Mouse (Mus musculus): ENCODE data around the gene Slc30a5. TPM values are rescaled to one million over a fixed set of nuclear protein-coding genes. Genes with fewer than 3 reads are reported as not detected.

Gene Slc30a5
- polyA plus RNA-seq (2015; fragmentation: Nextera tagmentation; extraction: Ambion mirVana), result 30.8 and 31.4 TPM in 2 replicates

GRCm38 (mm10) chr13:100832741-100833639 lies at the start of gene Slc30a5:
Slc30a5 (minus strand) TSS chr13:100833427.
- H3K4me2 ChIP-seq (ENCODE audit: low read length), result peak within 1 kb of the TSS; percentile 85
- H3K36me3 ChIP-seq (ENCODE audit: control insufficient read depth, insufficient read depth, low read length), result no peaks in the 10 kb centered on the region
- H3K9ac ChIP-seq (ENCODE audit: low read depth, low read length), result peak within 1 kb of the TSS; percentile 98
- peaks cover 16% of the 10 kb centered on the region for H3K4me1 ChIP-seq (ENCODE audit: control insufficient read depth, insufficient read depth, low read depth, low read length)
- H3K9me3 ChIP-seq (ENCODE audit: control insufficient read depth, low read length), result no peaks in the 10 kb centered on the region
- ATAC-seq, result peak; percentile 98
- under 1% methylated on average over 80 of the region's 94 CpGs for WGBS
- H3K4me3 ChIP-seq (ENCODE audit: low read length), result peak within 1 kb of the TSS; percentile 99
- no peaks in the 10 kb centered on the region for H3K27me3 ChIP-seq (replicated peaks; ENCODE audit: control insufficient read depth, insufficient read depth, low read length)
- peak within 1 kb of the TSS; percentile 90 for H3K27ac ChIP-seq (ENCODE audit: low read depth, low read length)

- H3K27ac ChIP-seq (ENCODE audit: low read depth, low read length), result no peak overlapping the region
- H3K9ac ChIP-seq (ENCODE audit: low read depth, low read length), result no peak overlapping the region
- 88% methylated on average over 2 of the region's 2 CpGs for WGBS
- no peaks in the 10 kb centered on the region for H3K36me3 ChIP-seq (ENCODE audit: control insufficient read depth, insufficient read depth, low read length)
- no peaks in the 10 kb centered on the region for H3K27me3 ChIP-seq (replicated peaks; ENCODE audit: control insufficient read depth, insufficient read depth, low read length)
- no peaks in the 10 kb centered on the region for H3K9me3 ChIP-seq (ENCODE audit: control insufficient read depth, low read length)
- no peak overlapping the region for H3K4me2 ChIP-seq (ENCODE audit: low read length)
- no peaks in the 10 kb centered on the region for H3K4me1 ChIP-seq (ENCODE audit: control insufficient read depth, insufficient read depth, low read depth, low read length)
- H3K4me3 ChIP-seq (ENCODE audit: low read length), result no peak overlapping the region
- ATAC-seq, result no peak
These were observed 48.7 kb upstream of the Slc30a5 start for GRCm38 (mm10) chr13:100881944-100882343.

- Histone ChIP-seq H3K36me3 (ENCODE audit: control insufficient read depth, insufficient read depth, low read length) (no peaks in the 10 kb centered on the region), H3K27me3 (replicated peaks; ENCODE audit: control insufficient read depth, insufficient read depth, low read length) (no peaks in the 10 kb centered on the region), H3K4me3 (ENCODE audit: low read length) (no peak overlapping the region), H3K4me2 (ENCODE audit: low read length) (no peak overlapping the region), H3K4me1 (ENCODE audit: control insufficient read depth, insufficient read depth, low read depth, low read length) (no peaks in the 10 kb centered on the region), H3K9ac (ENCODE audit: low read depth, low read length) (no peak overlapping the region), H3K9me3 (ENCODE audit: control insufficient read depth, low read length) (no peaks in the 10 kb centered on the region), H3K27ac (ENCODE audit: low read depth, low read length) (no peak overlapping the region)
- no peak for ATAC-seq
- 85% methylated on average over 3 of the region's 3 CpGs for WGBS
These were observed 46.6 kb upstream of the Slc30a5 start for GRCm38 (mm10) chr13:100879806-100880205.

GRCm38 (mm10) chr13:100879326-100879725 lies 46.1 kb upstream of the Slc30a5 start:
- no peaks in the 10 kb centered on the region for H3K27me3 ChIP-seq (replicated peaks; ENCODE audit: control insufficient read depth, insufficient read depth, low read length)
- H3K27ac ChIP-seq (ENCODE audit: low read depth, low read length), result no peak overlapping the region
- H3K9me3 ChIP-seq (ENCODE audit: control insufficient read depth, low read length), result no peaks in the 10 kb centered on the region
- no peak overlapping the region for H3K4me2 ChIP-seq (ENCODE audit: low read length)
- H3K4me3 ChIP-seq (ENCODE audit: low read length), result no peak overlapping the region
- 57% methylated on average over 3 of the region's 3 CpGs for WGBS
- no peak for ATAC-seq
- no peak overlapping the region for H3K9ac ChIP-seq (ENCODE audit: low read depth, low read length)
- H3K36me3 ChIP-seq (ENCODE audit: control insufficient read depth, insufficient read depth, low read length), result no peaks in the 10 kb centered on the region
- no peaks in the 10 kb centered on the region for H3K4me1 ChIP-seq (ENCODE audit: control insufficient read depth, insufficient read depth, low read depth, low read length)

- ATAC-seq, result no peak
- Histone ChIP-seq H3K27me3 (replicated peaks; ENCODE audit: control insufficient read depth, insufficient read depth, low read length) (no peaks in the 10 kb centered on the region), H3K4me2 (ENCODE audit: low read length) (no peak overlapping the region), H3K36me3 (ENCODE audit: control insufficient read depth, insufficient read depth, low read length) (no peaks in the 10 kb centered on the region), H3K4me3 (ENCODE audit: low read length) (no peak overlapping the region), H3K27ac (ENCODE audit: low read depth, low read length) (no peak overlapping the region), H3K4me1 (ENCODE audit: control insufficient read depth, insufficient read depth, low read depth, low read length) (no peaks in the 10 kb centered on the region), H3K9ac (ENCODE audit: low read depth, low read length) (no peak overlapping the region), H3K9me3 (ENCODE audit: control insufficient read depth, low read length) (no peaks in the 10 kb centered on the region)
- WGBS, result 87% methylated on average over 3 of the region's 3 CpGs
These were observed 45.0 kb upstream of the Slc30a5 start for GRCm38 (mm10) chr13:100878264-100878663.

GRCm38 (mm10) chr13:100877703-100878102 lies 44.5 kb upstream of the Slc30a5 start:
- ATAC-seq, result no peak
- Histone ChIP-seq H3K9me3 (ENCODE audit: control insufficient read depth, low read length) (no peaks in the 10 kb centered on the region), H3K4me1 (ENCODE audit: control insufficient read depth, insufficient read depth, low read depth, low read length) (no peaks in the 10 kb centered on the region), H3K27me3 (replicated peaks; ENCODE audit: control insufficient read depth, insufficient read depth, low read length) (no peaks in the 10 kb centered on the region), H3K36me3 (ENCODE audit: control insufficient read depth, insufficient read depth, low read length) (no peaks in the 10 kb centered on the region), H3K27ac (ENCODE audit: low read depth, low read length) (no peak overlapping the region), H3K4me3 (ENCODE audit: low read length) (no peak overlapping the region), H3K9ac (ENCODE audit: low read depth, low read length) (no peak overlapping the region), H3K4me2 (ENCODE audit: low read length) (no peak overlapping the region)
- WGBS, result 98% methylated on average over 3 of the region's 3 CpGs

GRCm38 (mm10) chr13:100875103-100875502 lies 41.9 kb upstream of the Slc30a5 start:
- H3K27me3 ChIP-seq (replicated peaks; ENCODE audit: control insufficient read depth, insufficient read depth, low read length), result no peaks in the 10 kb centered on the region
- H3K9me3 ChIP-seq (ENCODE audit: control insufficient read depth, low read length), result no peaks in the 10 kb centered on the region
- H3K4me3 ChIP-seq (ENCODE audit: low read length), result no peak overlapping the region
- H3K36me3 ChIP-seq (ENCODE audit: control insufficient read depth, insufficient read depth, low read length), result no peaks in the 10 kb centered on the region
- no peak overlapping the region for H3K27ac ChIP-seq (ENCODE audit: low read depth, low read length)
- H3K4me2 ChIP-seq (ENCODE audit: low read length), result no peak overlapping the region
- no peaks in the 10 kb centered on the region; the same call in 1 of the 2 replicates for H3K4me1 ChIP-seq (ENCODE audit: control insufficient read depth, insufficient read depth, low read depth, low read length)
- H3K9ac ChIP-seq (ENCODE audit: low read depth, low read length), result no peak overlapping the region
- ATAC-seq, result no peak
- 58% methylated on average over 4 of the region's 4 CpGs for WGBS

GRCm38 (mm10) chr13:100874588-100874987 lies 41.4 kb upstream of the Slc30a5 start:
- 0 out of 2 replicates have a peak, but pooled peaks have one; percentile 27 for ATAC-seq
- Histone ChIP-seq H3K27ac (ENCODE audit: low read depth, low read length) (no peak overlapping the region), H3K4me2 (ENCODE audit: low read length) (no peak overlapping the region), H3K4me1 (ENCODE audit: control insufficient read depth, insufficient read depth, low read depth, low read length) (no peaks in the 10 kb centered on the region; the same call in 1 of the 2 replicates), H3K36me3 (ENCODE audit: control insufficient read depth, insufficient read depth, low read length) (no peaks in the 10 kb centered on the region), H3K4me3 (ENCODE audit: low read length) (no peak overlapping the region), H3K9ac (ENCODE audit: low read depth, low read length) (no peak overlapping the region), H3K9me3 (ENCODE audit: control insufficient read depth, low read length) (no peaks in the 10 kb centered on the region), H3K27me3 (replicated peaks; ENCODE audit: control insufficient read depth, insufficient read depth, low read length) (no peaks in the 10 kb centered on the region)
- 42% methylated on average over 3 of the region's 3 CpGs for WGBS

- Histone ChIP-seq H3K9me3 (ENCODE audit: control insufficient read depth, low read length) (no peaks in the 10 kb centered on the region), H3K27ac (ENCODE audit: low read depth, low read length) (no peak overlapping the region), H3K4me3 (ENCODE audit: low read length) (no peak overlapping the region), H3K36me3 (ENCODE audit: control insufficient read depth, insufficient read depth, low read length) (no peaks in the 10 kb centered on the region), H3K27me3 (replicated peaks; ENCODE audit: control insufficient read depth, insufficient read depth, low read length) (no peaks in the 10 kb centered on the region), H3K9ac (ENCODE audit: low read depth, low read length) (no peak overlapping the region), H3K4me2 (ENCODE audit: low read length) (no peak overlapping the region), H3K4me1 (ENCODE audit: control insufficient read depth, insufficient read depth, low read depth, low read length) (no peaks in the 10 kb centered on the region; the same call in 1 of the 2 replicates)
- ATAC-seq, result no peak
- WGBS, result 84% methylated on average over 8 of the region's 8 CpGs
These were observed 40.3 kb upstream of the Slc30a5 start for GRCm38 (mm10) chr13:100873530-100873929.
